Mouse (Mus musculus): Measurements from ENCODE around the gene Cacna1i. TPM values are rescaled to one million over a fixed set of nuclear protein-coding genes. Genes with fewer than 3 reads are reported as not detected.
A peak's percentile ranks its signal among the peaks of the same experiment; 100 is the strongest.

Cacna1i gene
- total RNA-seq, 2 experiments from 2014 or later = 36.0 to 38.0 TPM

DNA sequence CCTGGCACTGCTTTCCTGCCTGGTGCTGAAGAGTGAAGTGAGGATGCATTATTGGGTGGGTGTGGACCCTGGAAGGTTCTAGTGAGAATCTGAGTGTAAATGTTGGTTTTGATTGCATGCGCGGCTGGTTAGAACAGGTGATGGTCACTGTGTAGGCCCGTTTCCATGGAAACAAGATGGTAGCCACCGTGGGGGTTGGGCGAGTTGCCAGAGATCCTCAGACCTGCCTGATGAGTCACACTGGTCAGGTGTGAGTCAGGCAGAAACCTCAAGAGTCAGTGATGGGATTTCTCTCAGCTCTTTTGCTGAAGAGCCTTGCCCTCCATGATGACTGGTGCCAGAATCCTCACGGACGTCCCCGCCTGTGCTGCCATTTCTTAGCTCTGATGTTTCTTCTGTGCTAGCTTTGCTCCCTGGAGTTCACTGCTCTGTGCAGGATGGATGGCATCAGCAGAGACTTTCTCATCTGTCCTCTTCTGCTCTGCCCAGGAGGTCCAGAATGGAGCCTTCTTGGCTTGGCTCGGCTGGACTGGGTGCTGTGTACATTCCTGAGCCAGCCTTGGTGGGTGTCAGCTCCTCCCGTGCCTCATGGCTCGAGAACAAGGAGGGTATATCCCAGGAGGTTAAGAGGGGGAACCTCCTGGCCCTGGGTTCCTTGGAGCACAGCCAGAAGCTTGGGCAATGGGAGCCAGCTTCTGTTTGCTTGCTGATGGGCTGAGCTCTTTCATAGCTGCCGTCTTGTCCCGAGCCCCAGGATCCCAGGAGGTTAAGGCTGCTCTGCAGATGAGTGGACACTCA is 40.9 kb downstream of the Cacna1i start:
- no peak for DNase-seq (ENCODE audit: low spot score in 2 of 2)

DNA sequence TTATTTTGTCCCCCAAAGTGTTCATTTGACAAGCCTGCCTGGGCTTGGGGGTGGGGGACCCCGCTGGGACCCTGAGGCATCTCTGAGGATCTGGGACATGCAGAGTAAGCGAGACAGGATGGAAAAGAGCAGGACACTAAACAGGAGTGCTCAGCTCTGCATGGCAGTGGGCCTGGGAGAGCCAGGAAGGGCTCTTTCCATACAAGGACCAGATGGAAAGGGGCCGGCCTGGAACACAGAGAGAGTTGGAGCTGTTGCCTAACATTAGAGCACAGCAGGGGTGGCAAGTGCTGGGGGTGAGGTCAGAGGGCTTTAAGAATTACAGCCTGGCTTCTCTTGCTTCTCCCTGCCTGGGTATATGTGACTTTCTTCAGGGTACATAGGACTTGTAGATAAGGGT is 43.2 kb downstream of the Cacna1i start:
- DNase-seq (ENCODE audit: low spot score in 2 of 2) = no peak

DNA sequence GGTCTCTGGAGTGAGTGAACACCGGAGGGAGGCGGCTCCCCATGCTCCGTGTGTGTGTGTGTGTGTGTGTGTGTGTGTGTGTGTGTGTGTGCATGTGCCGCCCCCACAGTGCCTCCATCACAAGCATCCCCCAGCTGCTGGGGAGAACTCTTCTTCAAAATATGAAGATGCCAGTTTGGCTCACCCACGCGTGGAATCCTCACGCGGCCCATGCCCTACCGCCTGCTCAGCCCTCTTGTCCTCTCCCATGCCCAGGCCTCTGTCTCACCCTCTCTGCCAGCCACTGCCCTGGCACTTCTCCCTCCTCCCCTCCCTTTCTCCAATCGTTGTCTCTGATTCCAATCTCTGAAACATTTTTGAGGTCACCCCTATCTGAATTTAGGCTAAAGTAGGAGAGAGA is 47.7 kb downstream of the Cacna1i start:
- peak; percentile 37 for DNase-seq (ENCODE audit: low spot score in 2 of 2)

DNA sequence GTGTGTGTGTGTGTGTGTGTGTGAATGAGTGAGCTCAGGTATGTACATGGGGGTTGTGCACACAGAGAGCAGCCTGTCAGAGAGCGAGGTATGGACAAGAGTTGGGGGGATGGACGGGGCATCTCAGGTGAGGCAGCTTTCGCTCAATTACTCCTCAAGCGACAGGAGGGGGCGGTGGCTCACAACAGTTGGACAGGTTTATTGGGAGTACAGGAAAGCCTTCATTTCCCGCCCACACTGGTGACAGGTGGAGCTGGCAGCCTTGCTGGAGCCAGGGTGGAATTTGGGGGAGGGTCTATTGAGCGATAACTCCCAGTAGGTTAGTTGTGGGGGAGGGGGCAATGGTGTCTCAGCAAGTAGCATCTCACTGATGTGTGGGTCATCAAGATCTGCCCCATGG is 48.2 kb downstream of the Cacna1i start:
- no peak for DNase-seq (ENCODE audit: low spot score in 2 of 2)

DNA sequence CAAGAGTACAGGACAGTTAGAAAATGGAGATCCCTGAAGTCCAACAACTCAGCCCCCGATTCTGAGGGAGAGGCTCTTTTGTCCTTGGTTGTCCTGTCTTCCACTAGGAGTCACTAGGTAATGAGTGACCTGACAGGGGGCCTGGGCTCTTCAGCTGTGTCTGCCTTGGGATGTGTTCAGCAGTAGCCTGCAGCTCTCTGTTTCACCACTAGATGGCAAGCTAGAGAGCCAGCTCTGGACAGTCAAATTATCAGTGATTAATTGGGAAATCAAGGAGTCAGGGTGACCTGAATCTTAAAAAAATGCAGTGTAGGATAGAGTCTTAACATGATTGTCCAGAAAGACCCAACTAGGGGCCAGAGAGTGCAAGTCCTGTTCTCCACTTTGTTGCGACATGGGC is 53.3 kb downstream of the Cacna1i start:
- peak; percentile 68 to 74 for DNase-seq (ENCODE audit: low spot score in 2 of 2)

DNA sequence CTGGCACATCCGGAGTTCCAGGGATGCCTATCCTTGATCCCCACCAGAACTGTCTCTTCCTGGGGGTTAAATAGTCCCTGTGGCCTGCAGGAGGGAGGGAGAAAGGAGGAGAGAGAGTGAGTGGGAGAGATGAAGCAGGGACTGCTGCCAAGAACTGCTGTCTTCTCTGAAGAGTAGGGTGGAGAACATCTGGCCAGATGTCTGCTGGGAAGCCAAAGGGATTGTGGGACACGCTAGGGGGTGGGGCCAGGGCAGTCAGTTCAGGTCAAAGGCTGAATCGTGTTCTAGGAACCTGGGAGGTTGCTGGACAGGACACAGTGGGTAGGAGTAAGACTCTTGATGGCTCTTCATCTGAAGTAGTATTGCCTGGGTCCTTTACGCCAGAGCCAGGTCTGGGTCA is 55.4 kb downstream of the Cacna1i start:
- no peak for DNase-seq (ENCODE audit: low spot score in 2 of 2)

DNA sequence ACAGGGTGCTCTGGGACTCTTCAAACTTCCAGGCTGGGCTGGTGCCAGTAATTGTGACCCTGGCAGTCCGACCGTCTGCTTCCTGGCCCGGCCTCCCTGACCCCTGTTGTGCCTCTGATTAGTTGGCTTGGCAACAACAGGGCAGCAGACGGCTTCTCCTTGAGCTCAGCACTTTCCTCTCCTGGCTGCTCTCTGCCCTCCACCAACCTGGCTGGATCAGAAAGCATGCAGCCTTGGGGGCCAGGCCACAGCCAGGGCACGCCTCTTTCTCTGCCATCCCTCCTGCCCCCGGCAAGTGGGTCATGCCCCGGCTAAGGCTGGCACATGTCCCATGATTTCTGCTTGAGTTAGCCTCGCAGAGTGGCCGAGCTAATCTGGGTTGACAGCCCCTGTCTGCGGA is 56.0 kb downstream of the Cacna1i start:
- no peak for DNase-seq (ENCODE audit: low spot score in 2 of 2)

DNA sequence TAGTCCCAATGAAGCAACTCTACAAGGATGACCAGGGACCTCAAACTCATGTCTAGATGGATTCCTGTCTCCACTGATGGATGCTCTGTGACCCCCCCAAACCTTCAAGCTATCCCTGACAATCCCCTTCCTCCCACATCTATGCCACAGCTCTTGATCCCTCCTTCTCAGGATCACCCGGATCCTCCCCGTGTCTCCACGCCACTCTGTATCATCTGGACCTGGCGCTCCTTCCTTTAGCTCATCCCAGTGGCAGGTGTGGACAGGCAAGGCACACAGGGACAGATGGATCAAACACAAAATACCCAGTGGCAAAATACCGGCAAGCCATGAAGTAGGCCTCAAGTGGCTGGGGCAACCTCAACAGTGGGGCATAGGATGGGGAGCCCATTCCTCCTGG is 56.7 kb downstream of the Cacna1i start:
- DNase-seq (ENCODE audit: low spot score in 2 of 2) = no peak

DNA sequence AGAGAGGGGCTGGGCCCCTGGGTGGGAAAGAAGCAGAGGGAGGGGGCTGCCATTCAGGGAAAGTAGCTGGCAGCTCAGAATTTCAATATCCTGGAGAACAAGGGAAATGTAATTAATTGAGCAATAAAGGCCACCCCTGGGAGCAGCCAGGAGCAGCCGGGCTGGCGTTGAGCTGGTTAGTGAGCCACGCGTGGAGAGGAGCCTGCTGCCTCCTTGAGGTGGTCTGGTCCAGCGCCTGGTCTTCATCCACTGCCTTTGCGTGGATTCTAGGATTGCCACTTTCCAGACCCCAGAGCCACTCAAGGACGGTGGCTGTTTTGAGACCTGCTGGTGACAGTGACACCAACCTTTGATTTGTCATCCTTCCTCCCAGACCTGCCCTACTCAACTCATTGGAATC is 59.5 kb downstream of the Cacna1i start:
- DNase-seq (ENCODE audit: low spot score in 2 of 2) = no peak

GRCm38 (mm10) chr15:80350431-80350830 is 63.4 kb downstream of the Cacna1i start:
- no peak for DNase-seq (ENCODE audit: low spot score in 2 of 2)

DNA sequence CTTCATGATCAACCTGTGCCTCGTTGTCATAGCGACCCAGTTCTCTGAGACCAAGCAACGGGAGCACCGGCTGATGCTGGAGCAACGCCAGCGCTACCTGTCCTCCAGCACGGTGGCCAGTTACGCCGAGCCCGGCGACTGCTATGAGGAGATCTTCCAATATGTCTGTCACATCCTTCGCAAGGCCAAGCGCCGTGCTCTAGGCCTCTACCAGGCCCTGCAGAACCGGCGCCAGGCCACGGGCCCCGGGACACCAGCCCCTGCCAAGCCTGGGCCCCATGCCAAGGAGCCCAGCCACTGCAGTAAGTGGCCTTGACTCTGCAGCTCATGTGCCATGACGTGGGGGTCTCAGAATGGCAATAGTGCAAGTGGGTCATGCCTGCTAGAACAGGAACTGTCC is 71.8 kb downstream of the Cacna1i start:
- DNase-seq (ENCODE audit: low spot score in 2 of 2) = peak; percentile 59 to 71

- no peak for DNase-seq (ENCODE audit: low spot score in 2 of 2)
These were observed 74.9 kb downstream of the Cacna1i start for GRCm38 (mm10) chr15:80361780-80362508.

- DNase-seq (ENCODE audit: low spot score in 2 of 2) = no peak
These were observed 75.6 kb downstream of the Cacna1i start for GRCm38 (mm10) chr15:80362509-80363172.

DNA sequence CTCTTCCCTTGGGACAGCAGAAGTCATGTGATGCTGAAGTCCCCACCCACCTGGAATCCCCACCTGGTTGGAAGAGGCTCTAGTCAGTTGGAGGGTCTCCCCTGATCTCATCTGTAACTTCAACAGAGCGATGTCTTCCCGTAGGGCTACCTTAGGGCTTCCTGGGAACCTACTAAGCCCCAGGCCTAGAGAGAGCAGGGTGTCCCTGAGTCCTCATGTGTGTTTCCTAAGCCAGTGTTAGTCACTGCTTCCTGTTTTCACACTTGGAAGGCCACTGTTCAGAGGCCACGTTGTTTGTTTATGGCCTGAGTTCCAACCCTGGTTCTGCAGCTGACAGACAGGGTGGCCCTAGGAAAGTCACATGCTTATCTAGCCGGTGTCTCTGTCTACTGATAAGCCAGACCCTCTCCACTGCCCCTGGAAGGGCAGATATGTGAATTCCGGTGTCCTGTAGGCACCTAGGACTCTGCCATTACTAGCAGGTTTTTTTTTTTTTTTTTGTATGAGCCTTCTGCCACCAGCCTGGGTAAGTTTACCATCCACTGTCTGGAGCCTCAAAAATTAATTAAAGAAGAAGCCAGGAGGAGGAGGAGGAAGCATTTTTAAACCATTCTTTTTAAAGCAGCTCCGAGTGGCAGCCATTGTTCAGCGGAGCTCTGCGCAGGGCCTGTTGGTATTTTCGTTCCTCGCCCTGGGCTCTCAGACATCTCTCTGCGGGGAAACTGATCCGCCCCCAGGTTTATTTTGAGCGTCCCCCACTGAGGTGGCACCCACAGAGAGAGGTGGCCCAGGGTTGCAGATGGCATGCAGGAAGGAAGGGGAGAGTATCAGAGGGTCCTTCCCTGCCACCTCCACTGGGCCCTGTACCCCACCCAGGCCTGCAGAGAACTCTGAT is 77.0 kb downstream of the Cacna1i start:
- no peak for DNase-seq (ENCODE audit: low spot score in 2 of 2)

GRCm38 (mm10) chr15:80366899-80367298 is 79.9 kb downstream of the Cacna1i start:
- no peak for DNase-seq (ENCODE audit: low spot score in 2 of 2)

- peak; percentile 35 to 50 for DNase-seq (ENCODE audit: low spot score in 2 of 2)
These were observed 86.4 kb downstream of the Cacna1i start for GRCm38 (mm10) chr15:80373219-80373964.

DNA sequence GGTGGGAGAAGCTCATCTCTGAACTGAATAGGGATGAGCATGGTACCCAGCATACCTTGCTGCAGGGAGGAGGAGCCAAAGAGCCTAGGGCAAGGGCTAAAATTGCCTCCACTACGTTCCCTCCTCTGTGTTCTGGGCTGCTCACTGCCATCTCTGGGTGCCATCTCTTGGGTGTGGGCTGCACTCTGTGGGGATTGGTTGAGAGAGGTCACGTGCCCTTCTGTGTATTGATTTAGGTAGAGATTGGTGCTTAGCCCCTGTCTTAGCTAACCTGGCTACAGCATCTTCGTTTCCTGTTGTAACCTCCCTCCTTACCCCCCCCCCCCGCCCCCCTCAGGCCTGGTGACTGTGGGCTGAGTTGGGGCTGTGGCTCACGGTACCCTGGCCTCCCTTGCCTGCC is 87.8 kb downstream of the Cacna1i start:
- no peak for DNase-seq (ENCODE audit: low spot score in 2 of 2)

- no peak for DNase-seq (ENCODE audit: low spot score in 2 of 2)
These were observed 100.1 kb downstream of the Cacna1i start for GRCm38 (mm10) chr15:80387185-80387584.

DNA sequence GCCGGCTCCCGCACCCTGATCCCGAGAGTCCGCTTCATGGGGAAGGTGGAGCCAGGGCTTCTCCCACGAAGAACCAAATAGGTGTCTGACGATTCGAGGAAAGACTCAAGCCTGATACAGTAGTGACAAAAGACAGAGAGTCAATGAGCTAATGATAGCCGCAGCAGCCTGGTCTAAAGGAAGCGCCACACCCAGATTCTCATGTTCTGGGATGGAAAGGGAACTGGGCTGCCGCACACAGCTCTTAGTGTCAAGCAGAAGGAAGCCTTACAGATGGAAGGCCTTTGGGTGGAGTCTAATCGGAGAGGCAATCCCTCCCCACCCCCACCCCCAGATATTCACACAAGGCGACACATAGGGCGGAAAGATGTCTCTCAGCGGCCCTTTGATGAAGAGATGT is 104.8 kb downstream of the Cacna1i start:
- no peak for DNase-seq (ENCODE audit: low spot score in 2 of 2)

GRCm38 (mm10) chr15:80395035-80395434 is 108.0 kb downstream of the Cacna1i start:
- no peak for DNase-seq (ENCODE audit: low spot score in 2 of 2)
